Mouse (Mus musculus): ENCODE data around the gene Krtap4-8.
"Not testable (repeated sequence)": the region's sequence is repeated elsewhere in the genome, so short reads cannot be mapped to it uniquely, and the experiment has no call there.

Gene Krtap4-8

GRCm38 (mm10) chr11:99780604-99781003 lies at the start of gene Krtap4-8:
TSS of gene Krtap4-8 (minus strand) at chr11:99780704.
- no peak for DNase-seq (ENCODE audit: low read depth, low spot score)

GRCm38 (mm10) chr11:99815566-99815965 lies 35.1 kb upstream of the Krtap4-8 start, which contains the start of gene Gm11564:
TSS of gene Gm11564 (minus strand) at chr11:99815666.
- not testable (repeated sequence) for DNase-seq (ENCODE audit: low read depth, low spot score)

DNA sequence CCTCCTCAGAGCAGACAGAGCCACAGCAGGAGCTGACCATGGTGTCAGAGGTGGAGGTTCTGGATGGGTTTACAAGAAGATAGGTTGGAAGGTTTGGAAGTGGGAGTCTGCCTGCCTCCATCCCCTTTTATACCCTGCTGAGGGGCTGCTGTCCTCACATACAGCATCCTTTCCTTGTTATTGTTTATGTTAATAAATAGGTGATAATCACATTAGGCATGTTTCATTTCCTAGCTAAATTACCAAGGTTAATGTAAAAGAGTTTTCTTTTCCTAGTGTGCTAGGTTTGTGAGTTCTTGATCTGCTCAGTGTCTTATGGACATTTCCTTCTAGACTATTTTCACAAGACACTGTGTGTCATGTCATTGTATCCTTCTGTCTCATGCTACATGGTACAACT lies 29.3 kb upstream of the Krtap4-8 start, which contains the start of gene Krtap4-13:
Krtap4-13 (minus strand) TSS at position 101 of the 400 bp plus-strand sequence.
- not testable (repeated sequence) for DNase-seq (ENCODE audit: low read depth, low spot score)

DNA sequence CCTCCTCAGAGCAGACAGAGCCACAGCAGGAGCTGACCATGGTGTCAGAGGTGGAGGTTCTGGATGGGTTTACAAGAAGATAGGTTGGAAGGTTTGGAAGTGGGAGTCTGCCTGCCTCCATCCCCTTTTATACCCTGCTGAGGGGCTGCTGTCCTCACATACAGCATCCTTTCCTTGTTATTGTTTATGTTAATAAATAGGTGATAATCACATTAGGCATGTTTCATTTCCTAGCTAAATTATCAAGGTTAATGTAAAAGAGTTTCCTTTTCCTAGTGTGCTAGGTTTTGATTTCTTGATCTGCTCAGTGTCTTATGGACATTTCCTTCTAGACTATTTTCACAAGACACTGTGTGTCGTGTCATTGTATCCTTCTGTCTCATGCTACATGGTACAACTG lies 23.8 kb upstream of the Krtap4-8 start, which contains the start of gene Gm11554:
Gm11554 (minus strand) TSS at position 101 of the 400 bp plus-strand sequence.
- not testable (repeated sequence) for DNase-seq (ENCODE audit: low read depth, low spot score)

- not testable (repeated sequence) for DNase-seq (ENCODE audit: low read depth, low spot score)
Measured at GRCm38 (mm10) chr11:99798832-99799231, 18.3 kb upstream of the Krtap4-8 start, which contains the start of gene Gm11569. TSS of gene Gm11569 (minus strand) at chr11:99798932.

DNA sequence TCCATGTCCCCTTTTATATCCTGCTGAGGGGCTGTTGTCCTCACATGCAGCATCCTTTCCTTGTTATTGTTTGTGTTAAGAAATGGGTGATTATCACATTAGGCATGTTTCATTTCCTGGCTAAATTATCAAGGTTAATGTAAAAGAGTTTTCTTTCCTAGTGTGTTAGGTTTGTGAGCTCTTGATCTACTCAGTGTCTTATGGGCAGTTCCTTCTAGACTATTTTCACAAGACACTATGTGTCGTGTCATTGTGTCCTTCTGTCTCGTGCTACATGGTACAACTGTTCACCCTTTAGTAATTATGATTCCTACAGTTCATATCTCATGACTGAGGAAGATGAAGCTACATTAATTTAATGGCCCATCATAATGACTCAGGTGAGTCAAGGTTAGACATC lies 12.9 kb upstream of the Krtap4-8 start, which contains the start of gene Gm11596:
Gm11596 (minus strand) TSS at position 101 of the 400 bp plus-strand sequence.
- DNase-seq (ENCODE audit: low read depth, low spot score): no peak

GRCm38 (mm10) chr11:99784900-99785299 lies 4.4 kb upstream of the Krtap4-8 start, which contains the start of gene Krtap4-9:
TSS of gene Krtap4-9 (plus strand) at chr11:99785200.
- not testable (repeated sequence) for DNase-seq (ENCODE audit: low read depth, low spot score)

DNA sequence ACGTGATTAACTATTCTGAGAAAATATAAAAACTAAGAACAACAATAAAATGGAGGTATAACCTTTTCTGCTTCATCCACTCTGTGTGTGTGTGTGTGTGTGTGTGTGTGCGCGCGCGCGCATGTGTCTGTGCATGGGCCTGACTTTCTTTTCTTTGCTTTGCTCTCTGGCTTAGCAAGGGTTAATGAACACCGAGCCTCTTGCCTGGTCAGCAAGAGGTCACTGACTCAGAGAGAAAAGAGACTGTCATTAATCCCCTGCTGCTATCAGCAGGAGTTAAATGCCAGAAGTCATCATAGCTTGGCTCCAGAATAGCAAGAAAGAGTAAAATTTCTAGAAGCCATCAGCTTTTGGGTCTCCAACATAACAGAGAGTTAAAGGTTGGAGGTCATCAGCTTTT lies 2.1 kb downstream of the Krtap4-8 start:
- DNase-seq (ENCODE audit: low read depth, low spot score): no peak

DNA sequence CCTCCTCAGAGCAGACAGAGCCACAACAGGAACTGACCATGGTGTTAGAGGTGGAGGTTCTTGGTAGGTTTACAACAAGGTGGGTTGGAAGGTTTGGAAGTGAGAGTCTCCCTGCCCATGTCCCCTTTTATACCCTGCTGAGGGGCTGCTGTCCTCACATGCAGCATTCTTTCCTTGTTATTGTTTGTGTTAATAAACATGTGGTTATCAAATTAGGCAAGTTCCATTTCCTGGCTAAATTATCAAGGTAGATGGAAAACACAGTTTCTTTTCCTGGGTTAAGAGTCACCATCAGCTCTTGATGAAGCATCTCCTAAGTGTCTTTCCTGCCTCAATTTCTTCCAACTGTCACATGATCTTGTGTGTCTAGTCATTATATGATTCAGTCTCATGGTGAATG lies 7.7 kb downstream of the Krtap4-8 start, which contains the start of gene Gm11595:
Gm11595 (minus strand) TSS at position 101 of the 400 bp plus-strand sequence.
- DNase-seq (ENCODE audit: low read depth, low spot score): not testable (repeated sequence)

DNA sequence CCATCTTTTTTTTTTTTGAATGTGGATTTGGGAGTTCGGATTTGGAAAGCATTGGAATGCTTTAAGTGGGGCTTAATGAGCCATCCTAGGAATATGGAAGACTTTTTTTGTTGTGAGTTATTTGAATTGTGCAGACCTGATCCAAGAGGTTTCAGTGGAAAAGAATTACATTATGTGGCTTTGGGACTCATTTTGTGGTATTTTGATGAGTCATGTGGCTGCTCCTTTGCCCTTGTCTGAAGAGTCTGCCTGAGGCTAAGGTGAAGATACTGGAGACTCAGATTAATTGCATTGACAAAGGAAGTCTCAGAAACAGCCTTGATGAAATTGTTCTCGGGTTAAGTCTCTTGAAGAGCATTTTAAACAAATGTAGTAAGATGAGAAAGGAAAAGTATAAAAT lies 12.1 kb downstream of the Krtap4-8 start:
- no peak for DNase-seq (ENCODE audit: low read depth, low spot score)

- DNase-seq (ENCODE audit: low read depth, low spot score): no peak
Measured at GRCm38 (mm10) chr11:99758877-99759276, 21.6 kb downstream of the Krtap4-8 start.

DNA sequence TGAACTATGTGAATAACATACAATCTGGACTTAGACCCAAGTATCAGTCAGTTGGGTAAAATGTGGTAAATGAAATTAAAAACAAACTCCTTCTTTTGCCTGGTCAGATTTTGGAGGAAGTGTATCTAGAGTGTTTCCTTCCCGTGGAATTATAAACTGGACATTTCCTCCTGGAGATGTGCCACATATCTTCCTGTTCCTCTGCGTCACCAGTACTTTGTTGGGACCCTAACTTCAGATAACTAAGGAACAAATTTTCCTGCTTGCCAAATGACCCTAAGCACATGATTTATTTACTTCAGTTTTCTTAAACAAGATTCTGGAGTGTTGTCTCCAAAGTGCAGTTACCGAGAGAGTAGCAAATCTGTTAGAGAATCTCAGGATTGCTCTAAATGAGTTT lies 36.5 kb downstream of the Krtap4-8 start:
- DNase-seq (ENCODE audit: low read depth, low spot score): no peak

- DNase-seq (ENCODE audit: low read depth, low spot score): no peak
Measured at GRCm38 (mm10) chr11:99734190-99734589, 46.3 kb downstream of the Krtap4-8 start, which contains the start of gene Gm14180. TSS of gene Gm14180 (minus strand) at chr11:99734290.

Measured in retina, adult 2 months (tissue).